Mouse (Mus musculus) CH12.LX (cell line): Measurements from ENCODE around the gene Mad1l1. TPM values are rescaled to one million over a fixed set of nuclear protein-coding genes. Genes with fewer than 3 reads are reported as not detected.

Source experiments
- DNase-seq: peaks from one replicate; pipeline ENCODE4 v3.0.0-alpha.2; 2013; ENCODE audit errors: extremely low read depth
- H3K27ac ChIP-seq: 2 replicates; pipeline ENCODE4 v1.5.1; 2012; ENCODE audit warnings: low read depth, mild to moderate bottlenecking, control low read depth, moderate library complexity; ENCODE audit not compliant: insufficient read depth
- H3K27me3 ChIP-seq: replicated peaks from 2 replicates; pipeline ENCODE3; 2012; ENCODE audit warnings: inconsistent platforms
- H3K36me3 ChIP-seq, 2 experiments: replicated peaks in 1 of 2; 2 replicates each; pipeline versions ENCODE3 to v1.6.1; 2012; ENCODE audit warnings: inconsistent platforms in 1 of 2, low read length in 1 of 2, mild to moderate bottlenecking in 1 of 2, mixed read lengths in 1 of 2, moderate library complexity in 1 of 2; ENCODE audit not compliant: control insufficient read depth in 1 of 2, insufficient read depth in 1 of 2
- H3K4me1 ChIP-seq, 2 experiments: 2 replicates each; pipeline ENCODE4 v1.6.1; 2012; ENCODE audit warnings: inconsistent platforms in 1 of 2, moderate library complexity in 1 of 2; ENCODE audit not compliant: insufficient read depth in 2 of 2, control insufficient read depth in 1 of 2
- H3K4me2 ChIP-seq: 2 replicates; pipeline ENCODE4 v1.6.1; 2012; ENCODE audit warnings: low read depth, mild to moderate bottlenecking, control low read depth; ENCODE audit not compliant: poor library complexity, insufficient read depth, severe bottlenecking
- H3K4me3 ChIP-seq, 3 experiments: fragments of 150-350 bp in 1 of 3; sonication (generic) in 1 of 3; replicated peaks in 1 of 3; 2 replicates each; pipeline versions ENCODE3 to v1.5.1; 2011 to 2012; ENCODE audit warnings: low read depth in 2 of 3, low read length in 2 of 3, mild to moderate bottlenecking in 2 of 3, moderate library complexity in 2 of 3, control low read depth in 1 of 3, improper control_type of control experiment in 1 of 3, inconsistent platforms in 1 of 3, mixed read lengths in 1 of 3; ENCODE audit not compliant: poor library complexity in 1 of 3
- H3K79me2 ChIP-seq: replicated peaks from 2 replicates; pipeline ENCODE4 v1.6.1; 2012; ENCODE audit warnings: mild to moderate bottlenecking, moderate library complexity; ENCODE audit not compliant: control insufficient read depth, poor library complexity, insufficient read depth, severe bottlenecking; ENCODE audit errors: extremely low read depth
- H3K9ac ChIP-seq: 2 replicates; pipeline ENCODE4 v1.6.1; 2012; ENCODE audit warnings: low read depth, mild to moderate bottlenecking, control low read depth, moderate library complexity; ENCODE audit not compliant: insufficient read depth
- H3K9me3 ChIP-seq: replicated peaks from 2 replicates; pipeline ENCODE3; 2012; ENCODE audit warnings: low read length, inconsistent platforms, mixed read lengths
- CTCF ChIP-seq, 2 experiments: IDR thresholded peaks in 1 of 2; conservative IDR thresholded peaks in 1 of 2; 2 replicates each; pipeline ENCODE4 v1.5.1; 2011 to 2012; ENCODE audit warnings: low read depth in 2 of 2, low read length in 2 of 2, improper control_type of control experiment in 1 of 2, inconsistent platforms in 1 of 2, mild to moderate bottlenecking in 1 of 2, moderate library complexity in 1 of 2
- E2F4 ChIP-seq: IDR thresholded peaks from 2 replicates; pipeline ENCODE4 v1.6.1; 2011; ENCODE audit warnings: low read depth, low read length, improper control_type of control experiment; ENCODE audit not compliant: insufficient replicate concordance
- EP300 ChIP-seq: IDR thresholded peaks from 2 replicates; pipeline ENCODE4 v1.6.1; 2011; ENCODE audit warnings: low read length, improper control_type of control experiment
- JUN ChIP-seq: IDR thresholded peaks from 2 replicates; pipeline ENCODE4 v1.6.1; 2011; ENCODE audit warnings: low read depth, mild to moderate bottlenecking, low read length, improper control_type of control experiment, moderate library complexity; ENCODE audit not compliant: insufficient read depth
- KAT2A ChIP-seq: IDR thresholded peaks from 2 replicates; pipeline ENCODE4 v1.6.1; 2012; ENCODE audit warnings: low read length, improper control_type of control experiment, inconsistent platforms; ENCODE audit not compliant: insufficient replicate concordance
- MAX ChIP-seq: IDR thresholded peaks from 2 replicates; pipeline ENCODE4 v1.6.1; 2011; ENCODE audit warnings: low read length, improper control_type of control experiment
- NRF1 ChIP-seq: IDR thresholded peaks from 2 replicates; pipeline ENCODE4 v1.6.1; 2014; ENCODE audit warnings: low read depth, mild to moderate bottlenecking, inconsistent platforms, low read length, improper control_type of control experiment, moderate library complexity
- RCOR1 ChIP-seq: conservative IDR thresholded peaks from 2 replicates; pipeline ENCODE4 v1.6.1; 2012; ENCODE audit warnings: low read depth, mild to moderate bottlenecking, inconsistent platforms, low read length, improper control_type of control experiment
- SMC3 ChIP-seq: IDR thresholded peaks from 2 replicates; pipeline ENCODE4 v1.6.1; 2011; ENCODE audit warnings: low read depth, low read length, improper control_type of control experiment
- USF1 ChIP-seq: IDR thresholded peaks from 2 replicates; pipeline ENCODE4 v1.6.1; 2014; ENCODE audit warnings: low read depth, mild to moderate bottlenecking, inconsistent platforms, low read length, improper control_type of control experiment
- USF2 ChIP-seq: conservative IDR thresholded peaks from 2 replicates; pipeline ENCODE4 v1.6.1; 2011; ENCODE audit warnings: low read depth, low read length, improper control_type of control experiment
- ZC3H11A ChIP-seq: IDR thresholded peaks from 2 replicates; pipeline ENCODE4 v1.6.1; 2012; ENCODE audit warnings: low read depth, mild to moderate bottlenecking, inconsistent platforms, low read length, improper control_type of control experiment
- ZKSCAN1 ChIP-seq: IDR thresholded peaks from 2 replicates; pipeline ENCODE4 v1.6.1; 2012; ENCODE audit warnings: low read depth, inconsistent platforms, low read length, improper control_type of control experiment, borderline replicate concordance
- ZMIZ1 ChIP-seq: IDR thresholded peaks from 2 replicates; pipeline ENCODE4 v1.6.1; 2012; ENCODE audit warnings: low read depth, mild to moderate bottlenecking, inconsistent platforms, low read length, improper control_type of control experiment
- ZNF384 ChIP-seq: IDR thresholded peaks from 2 replicates; pipeline ENCODE4 v1.6.1; 2012; ENCODE audit warnings: low read depth, low read length, improper control_type of control experiment, inconsistent platforms
- dilution Hi-C: fragments of 300-500 bp; cut with MboI; formaldehyde crosslinking; loops from 2 replicates; pipeline ENCODE4 v1.14.3; 2020; ENCODE audit warnings: low sequenced_read_pairs; ENCODE audit not compliant: extremely low pct_unique_long_range_greater_than_20kb, extremely low pct_ligation_motif_present
- in situ Hi-C: fragments of 300-500 bp; cut with MboI; formaldehyde crosslinking; loops from 3 replicates; pipeline ENCODE4 v1.14.3; 2019; ENCODE audit warnings: low sequenced_read_pairs, low pct_ligation_motif_present, low pct_unique_long_range_greater_than_20kb, mixed read lengths
- polyA plus RNA-seq: library from polyadenylated mRNA; unstranded; fragments of >175 nt; gene quantifications from 2 replicates; pipeline ENCODE4 v1.2.1, GENCODE M21; 2012; ENCODE audit warnings: low read depth; ENCODE audit not compliant: insufficient read length
- total RNA-seq, 2 experiments: library from RNA; depleted of rRNA; stranded (reverse); fragments of 300-350 nt in 1 of 2; fragments of >200 nt in 1 of 2; gene quantifications; 2 replicates each; pipeline ENCODE4 v1.2.3; 2012 to 2014

Mad1l1 gene
- total and polyA plus RNA-seq, 3 experiments, result 24.8 to 45.6 (median 28.9) TPM

- H3K4me3 ChIP-seq, result no peak overlapping the region
- peaks cover 6% of the 10 kb centered on the region for H3K9me3 ChIP-seq
- no peak overlapping the region for H3K9ac ChIP-seq
- H3K27me3 ChIP-seq, result no peaks in the 10 kb centered on the region
- H3K4me2 ChIP-seq, result no peak overlapping the region
- H3K27ac ChIP-seq, result no peak overlapping the region
- H3K79me2 ChIP-seq, result no peaks in the 10 kb centered on the region
- TF ChIP-seq CTCF (conservative IDR thresholded peaks at IDR 0.05 in 1 of 2, IDR thresholded peaks at IDR 0.05 in 1 of 2; ENCODE audit: low read depth in 2 of 2, low read length in 2 of 2) (peak in 1 of 2 experiments; percentile 29; a peak in 1 of 4 replicates), KAT2A (no peak)
- peaks cover 48 to 95% of the 10 kb centered on the region in 2 experiments for H3K36me3 ChIP-seq
- dilution Hi-C loops, result no loop called here
- peaks cover 4 to 41% of the 10 kb centered on the region in 2 experiments; a peak in 3 of 4 replicates for H3K4me1 ChIP-seq
- in situ Hi-C loops, result no loop called here
- DNase-seq, result no peak
These were observed 21.5 kb upstream of the Mad1l1 start for GRCm38 (mm10) chr5:140342880-140343279.

- peaks cover 0 to 11% of the 10 kb centered on the region in 2 experiments; a peak in 2 of 4 replicates for H3K4me1 ChIP-seq
- H3K27ac ChIP-seq, result no peak overlapping the region
- in situ Hi-C loops (loop anchor here (5.0 kb wide), 1 partner anchor 52 kb away; no protein-coding TSS in a partner anchor), dilution Hi-C loops (no loop called here)
- H3K4me3 ChIP-seq, result no peak overlapping the region
- H3K27me3 ChIP-seq, result no peaks in the 10 kb centered on the region
- H3K4me2 ChIP-seq, result no peak overlapping the region
- no peak overlapping the region for H3K9ac ChIP-seq
- peaks cover 55 to 94% of the 10 kb centered on the region in 2 experiments for H3K36me3 ChIP-seq
- TF ChIP-seq ZNF384, result no peak
- TF ChIP-seq ZKSCAN1, result no peak
- no peak for TF ChIP-seq ZMIZ1
- no peak for TF ChIP-seq CTCF (conservative IDR thresholded peaks at IDR 0.05 in 1 of 2, IDR thresholded peaks at IDR 0.05 in 1 of 2; ENCODE audit: low read depth in 2 of 2, low read length in 2 of 2)
- TF ChIP-seq USF1, result no peak
- TF ChIP-seq MAX, result no peak
- TF ChIP-seq USF2, result no peak
- no peak for TF ChIP-seq RCOR1
- no peak for TF ChIP-seq SMC3
- TF ChIP-seq ZC3H11A, result no peak
- TF ChIP-seq NRF1, result no peak
- no peak for TF ChIP-seq KAT2A
- TF ChIP-seq E2F4, result no peak
- peaks cover 6% of the 10 kb centered on the region for H3K9me3 ChIP-seq
- no peak for DNase-seq
- no peaks in the 10 kb centered on the region for H3K79me2 ChIP-seq
These were observed 18.5 kb upstream of the Mad1l1 start for GRCm38 (mm10) chr5:140339836-140340235.

- in situ Hi-C loops (loop anchor here (5.0 kb wide), 1 partner anchor 54 kb away; no protein-coding TSS in a partner anchor), dilution Hi-C loops (no loop called here)
- Histone ChIP-seq H3K27me3 (no peaks in the 10 kb centered on the region), H3K79me2 (no peaks in the 10 kb centered on the region), H3K4me1 (peaks cover 0 to 3% of the 10 kb centered on the region in 2 experiments; a peak in 1 of 4 replicates), H3K27ac (no peak overlapping the region), H3K9ac (no peak overlapping the region), H3K36me3 (peaks cover 44 to 91% of the 10 kb centered on the region in 2 experiments), H3K4me2 (no peak overlapping the region), H3K4me3 (no peak overlapping the region), H3K9me3 (peaks cover 6% of the 10 kb centered on the region)
- no peak for DNase-seq
- TF ChIP-seq SMC3, result no peak
- no peak for TF ChIP-seq USF2
- no peak for TF ChIP-seq JUN
- TF ChIP-seq CTCF (conservative IDR thresholded peaks at IDR 0.05 in 1 of 2, IDR thresholded peaks at IDR 0.05 in 1 of 2; ENCODE audit: low read depth in 2 of 2, low read length in 2 of 2), result peak in 1 of 2 experiments; percentile 11; a peak in 1 of 4 replicates
- no peak for TF ChIP-seq EP300
These were observed 17.4 kb upstream of the Mad1l1 start for GRCm38 (mm10) chr5:140338779-140339178.
